Mouse (Mus musculus) kidney, embryonic 14.5 days (tissue): ENCODE measurements around the gene Rhox1. TPM values are rescaled to one million over a fixed set of nuclear protein-coding genes. Genes with fewer than 3 reads are reported as not detected.
"Not testable (repeated sequence)": the region's sequence is repeated elsewhere in the genome, so short reads cannot be mapped to it uniquely, and the experiment has no call there.

Experiments
- ATAC-seq: fragments of 200-750 bp; cut with Nextera tagmentation; 2 replicates; pipeline ENCODE4 v1.8.0; 2017; ENCODE audit warnings: moderate number of reproducible peaks, mild to moderate bottlenecking, moderate TSS enrichment, moderate library complexity; ENCODE audit not compliant: low FRiP score, low TSS enrichment
- H3K27ac ChIP-seq: fragments of 300-500 bp; sonication (generic); 2 replicates; pipeline ENCODE4 v1.5.1; 2014; ENCODE audit warnings: low read depth, mild to moderate bottlenecking, low read length, moderate library complexity, mixed read lengths
- H3K27me3 ChIP-seq: fragments of 300-500 bp; sonication (generic); 2 replicates; pipeline ENCODE4 v1.6.1; 2014; ENCODE audit warnings: mild to moderate bottlenecking, low read length; ENCODE audit not compliant: control insufficient read depth, insufficient read depth
- H3K36me3 ChIP-seq: fragments of 300-500 bp; sonication (generic); 2 replicates; pipeline ENCODE4 v1.6.1; 2014; ENCODE audit warnings: low read length, mixed read lengths; ENCODE audit not compliant: control insufficient read depth, insufficient read depth
- H3K4me1 ChIP-seq: fragments of 300-500 bp; sonication (generic); 2 replicates; pipeline ENCODE4 v1.6.1; 2014; ENCODE audit warnings: low read length, mixed read lengths; ENCODE audit not compliant: control insufficient read depth, insufficient read depth
- H3K4me2 ChIP-seq: fragments of 300-500 bp; sonication (generic); replicated peaks from 2 replicates; pipeline ENCODE4 v1.6.1; 2014; ENCODE audit warnings: low read depth, mild to moderate bottlenecking, low read length
- H3K4me3 ChIP-seq: fragments of 300-500 bp; sonication (generic); 2 replicates; pipeline ENCODE4 v1.5.1; 2014; ENCODE audit warnings: mild to moderate bottlenecking, low read length
- H3K9ac ChIP-seq: fragments of 300-500 bp; sonication (generic); 2 replicates; pipeline ENCODE4 v1.6.1; 2014; ENCODE audit warnings: low read depth, mild to moderate bottlenecking, low read length, moderate library complexity
- H3K9me3 ChIP-seq: fragments of 300-500 bp; sonication (generic); 2 replicates; pipeline ENCODE4 v1.6.1; 2016; ENCODE audit warnings: low read length; ENCODE audit not compliant: control insufficient read depth
- WGBS: fragments of 180-500 bp; shearing (Covaris S2); extraction: QIAGEN DNeasy Blood & Tissue Kit; methylation state at CpG from one replicate; pipeline ENCODE4 v1.1.7; 2014; 5-methylcytosine and 5-hydroxymethylcytosine counted together
- polyA plus RNA-seq: library from polyadenylated mRNA; unstranded; fragments of >200 nt; fragmentation: Nextera tagmentation; extraction: Ambion mirVana; gene quantifications from 2 replicates; pipeline ENCODE4 v1.2.1, GENCODE M21; 2014

Rhox1 gene
- polyA plus RNA-seq, 1 experiment from 2014 or later: not detected

DNA sequence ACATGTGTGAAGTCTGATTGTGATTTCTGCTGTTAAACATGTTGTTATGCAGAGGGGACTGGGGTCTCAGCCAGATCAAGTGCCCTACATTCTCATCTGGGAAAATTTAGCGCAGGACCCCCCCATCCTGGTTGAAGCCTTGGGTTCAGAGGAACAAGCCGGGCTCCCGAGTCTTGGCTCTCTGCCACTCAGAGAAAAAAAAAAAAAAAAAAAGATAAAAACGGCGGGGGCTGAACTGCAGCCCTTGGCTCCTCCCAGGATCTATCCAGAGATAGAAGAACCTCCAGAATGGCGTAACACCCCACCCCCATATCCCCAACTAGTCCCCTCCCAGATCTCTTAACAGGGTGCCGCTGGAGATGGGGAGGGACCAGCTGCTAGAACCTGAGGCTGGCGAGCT is 37.7 kb downstream of the Rhox1 start:
- not testable (repeated sequence) for H3K36me3 ChIP-seq, H3K9ac ChIP-seq, H3K27ac ChIP-seq, H3K4me3 ChIP-seq, H3K4me1 ChIP-seq, H3K9me3 ChIP-seq, H3K4me2 ChIP-seq, H3K27me3 ChIP-seq, ATAC-seq
- 74% methylated on average over 8 of the region's 8 CpGs for WGBS

DNA sequence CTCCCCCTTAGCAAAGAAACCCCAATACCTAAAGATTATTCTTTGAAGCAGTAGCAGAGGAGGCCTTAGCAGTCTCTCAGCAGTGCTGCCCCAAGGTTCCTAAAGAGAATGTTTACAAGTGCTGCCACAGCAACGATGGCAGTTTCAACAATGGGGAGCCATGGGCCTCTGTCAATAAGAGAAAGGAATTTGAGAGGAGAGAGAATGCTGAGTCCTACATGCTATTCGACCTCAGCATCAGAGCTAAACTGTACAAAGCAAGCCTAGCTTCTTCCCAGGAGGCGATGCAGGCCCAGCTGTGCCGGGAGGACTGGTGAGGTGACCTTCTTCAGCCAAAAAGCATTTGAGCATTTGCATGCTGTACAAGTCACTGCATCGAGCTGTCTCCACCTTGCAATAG is 53.3 kb downstream of the Rhox1 start, which contains the start of gene Akap14:
Akap14 (minus strand) TSS at position 101 of the 400 bp plus-strand sequence.
- H3K9me3 ChIP-seq: no peaks in the 10 kb centered on the region
- 57% methylated on average over 5 of the region's 5 CpGs for WGBS
- H3K4me2 ChIP-seq: no peak within 1 kb of the TSS
- no peaks in the 10 kb centered on the region for H3K36me3 ChIP-seq
- H3K27me3 ChIP-seq: no peaks in the 10 kb centered on the region
- no peak within 1 kb of the TSS for H3K9ac ChIP-seq
- H3K4me1 ChIP-seq: no peaks in the 10 kb centered on the region
- H3K4me3 ChIP-seq: no peak within 1 kb of the TSS
- no peak for ATAC-seq
- H3K27ac ChIP-seq: no peak within 1 kb of the TSS

DNA sequence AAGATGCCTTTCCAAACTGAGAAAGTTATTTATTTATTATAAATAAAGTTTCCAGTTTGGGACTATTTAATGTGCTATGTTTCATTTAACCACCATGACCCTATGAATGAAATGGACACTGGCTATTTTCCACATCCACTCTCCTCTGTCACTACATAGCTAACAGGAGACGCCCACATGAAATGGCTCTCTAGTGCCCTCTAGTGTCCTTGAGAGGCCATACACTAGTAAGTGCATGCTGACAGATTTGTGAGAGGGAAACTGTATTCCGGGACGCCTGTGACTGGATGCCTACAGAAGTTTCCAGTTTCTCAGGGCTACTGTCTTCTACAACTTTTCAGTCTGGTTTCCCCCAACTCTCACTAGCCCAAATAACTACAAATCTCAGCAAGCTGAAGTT is 55.0 kb downstream of the Rhox1 start:
- Histone ChIP-seq H3K4me2 (no peak overlapping the region), H3K27ac (no peak overlapping the region), H3K4me1 (no peaks in the 10 kb centered on the region), H3K9ac (no peak overlapping the region), H3K36me3 (no peaks in the 10 kb centered on the region), H3K27me3 (no peaks in the 10 kb centered on the region), H3K4me3 (no peak overlapping the region), H3K9me3 (no peaks in the 10 kb centered on the region)
- 38% methylated on average over 3 of the region's 3 CpGs for WGBS
- ATAC-seq: no peak

Other genes starting within 250 kb of the Rhox1 start
- gene Sept6, start 230.5 kb downstream of the Rhox1 start, polyA plus RNA-seq: 19.3 and 27.9 TPM in 2 replicates
- gene Sowahd, start 173.4 kb downstream of the Rhox1 start, polyA plus RNA-seq: not detected in 2 replicates
- 608 and 939 TPM in 2 replicates for gene Rpl39, start 136.9 kb downstream of the Rhox1 start, polyA plus RNA-seq
- gene Upf3b, start 111.9 kb downstream of the Rhox1 start, polyA plus RNA-seq: 27.4 and 33.8 TPM in 2 replicates
- gene Nkap, start 95.5 kb downstream of the Rhox1 start, polyA plus RNA-seq: 21.1 and 21.5 TPM in 2 replicates
- 0.23 TPM in 1 of 2 replicates, not detected in the other for gene Akap14, start 53.4 kb downstream of the Rhox1 start, polyA plus RNA-seq
- gene Ndufa1, start 31.1 kb downstream of the Rhox1 start, polyA plus RNA-seq: 410 and 565 TPM in 2 replicates
- 8.5 and 11.3 TPM in 2 replicates for gene Rnf113a1, start 31.0 kb downstream of the Rhox1 start, polyA plus RNA-seq
- not detected in 2 replicates for gene Gm9, start 11.2 kb downstream of the Rhox1 start, polyA plus RNA-seq
- gene Rhox2a, start 22.7 kb upstream of the Rhox1 start, polyA plus RNA-seq: not detected in 2 replicates
- not detected in 2 replicates for gene Rhox3a, start 27.7 kb upstream of the Rhox1 start, polyA plus RNA-seq
- not detected in 2 replicates for gene Rhox4a, start 43.1 kb upstream of the Rhox1 start, polyA plus RNA-seq
- gene Rhox3a2, start 157.8 kb upstream of the Rhox1 start, polyA plus RNA-seq: not detected in 2 replicates
- gene Rhox4a2, start 168.6 kb upstream of the Rhox1 start, polyA plus RNA-seq: not detected in 2 replicates
- not detected in 2 replicates for gene Rhox2b, start 189.8 kb upstream of the Rhox1 start, polyA plus RNA-seq
- not detected in 2 replicates for gene Rhox4b, start 210.2 kb upstream of the Rhox1 start, polyA plus RNA-seq
- not detected in 2 replicates for gene Rhox2c, start 231.4 kb upstream of the Rhox1 start, polyA plus RNA-seq
- not detected in 2 replicates for gene Rhox3c, start 236.3 kb upstream of the Rhox1 start, polyA plus RNA-seq